Mouse (Mus musculus) cerebellum, adult 9-11 months (tissue): Measurements from ENCODE around the gene Fam222b.
"Not testable (repeated sequence)": the region's sequence is repeated elsewhere in the genome, so short reads cannot be mapped to it uniquely, and the experiment has no call there.

Source experiments
- DNase-seq: peaks from one replicate; pipeline ENCODE4 v3.0.0; 2022

Fam222b gene

GRCm38 (mm10) chr11:78182961-78183844 lies 88.7 kb downstream of the Fam222b start, which contains the start of gene Rpl23a:
Rpl23a (minus strand) TSS chr11:78183584.
- DNase-seq, result peak; percentile 91

GRCm38 (mm10) chr11:78183884-78184514 lies 89.5 kb downstream of the Fam222b start:
- no peak for DNase-seq

GRCm38 (mm10) chr11:78184702-78185101 lies 90.2 kb downstream of the Fam222b start:
- DNase-seq, result not testable (repeated sequence)

- no peak for DNase-seq
Observed at GRCm38 (mm10) chr11:78188331-78189233, 94.1 kb downstream of the Fam222b start, which contains the start of gene Rab34. Rab34 (plus strand) TSS chr11:78188430.

- DNase-seq, result no peak
Observed at GRCm38 (mm10) chr11:78189234-78190040, 95.0 kb downstream of the Fam222b start.

- no peak for DNase-seq
Observed at GRCm38 (mm10) chr11:78190041-78190440, 95.6 kb downstream of the Fam222b start.

GRCm38 (mm10) chr11:78193113-78193512 lies 98.7 kb downstream of the Fam222b start, which contains the start of gene Proca1:
Proca1 (plus strand) TSS chr11:78193392.
- DNase-seq, result no peak

GRCm38 (mm10) chr11:78194411-78195100 lies 100.1 kb downstream of the Fam222b start:
- no peak for DNase-seq

- no peak for DNase-seq
Observed at GRCm38 (mm10) chr11:78195101-78195863, 100.8 kb downstream of the Fam222b start.

GRCm38 (mm10) chr11:78202372-78202771 lies 107.9 kb downstream of the Fam222b start:
- DNase-seq, result no peak

GRCm38 (mm10) chr11:78204287-78204686 lies 109.8 kb downstream of the Fam222b start:
- no peak for DNase-seq

GRCm38 (mm10) chr11:78205361-78206206 lies 111.1 kb downstream of the Fam222b start:
- DNase-seq, result no peak
